In genomic region chr9:88439991-88440390, GRCm38 (mm10) we compare ENCODE assay signal across 10 mouse cellular contexts. TPM values are rescaled to one million over a fixed set of nuclear protein-coding genes. Genes with fewer than 3 reads are reported as not detected.
DNase-seq lines count a peak whose midpoint lies in the region; ATAC-seq and TF ChIP-seq lines count a peak whose summit lies in the region.
"Had no signal": no experiment of that assay in that cellular context is flagged by ENCODE, and none has a peak within 500 bp of the region (broad histone marks: within the 10 kb centered on the region; RNA-seq: fewer than 3 reads in every experiment).

No protein-coding gene starts in this region.

- H3K27me3 ChIP-seq in forebrain, embryonic 10.5 days (ENCODE audit: poor library complexity, severe bottlenecking) = no peaks in the 10 kb centered on the region
- H3K27me3 ChIP-seq in forebrain, embryonic 13.5 days = no peaks in the 10 kb centered on the region
- H3K27me3 ChIP-seq in lung, embryonic 15.5 days = no peaks in the 10 kb centered on the region
- no peaks in the 10 kb centered on the region for H3K27me3 ChIP-seq in hindbrain, postnatal 0 days (ENCODE audit: insufficient read depth, low read length)
- no peaks in the 10 kb centered on the region for H3K27me3 ChIP-seq in midbrain, postnatal 0 days (ENCODE audit: insufficient read depth, low read length)

- H3K9ac ChIP-seq in forebrain, embryonic 13.5 days = no peak overlapping the region
- no peak overlapping the region for H3K9ac ChIP-seq in lung, embryonic 15.5 days
- H3K9ac ChIP-seq in hindbrain, postnatal 0 days (replicated peaks; ENCODE audit: low read length) = peak overlapping the region; percentile 87; the same call in 1 of the 2 replicates
- no peak overlapping the region for H3K9ac ChIP-seq in midbrain, postnatal 0 days (replicated peaks; ENCODE audit: low read length, poor library complexity, severe bottlenecking)

- H3K27ac ChIP-seq in forebrain, embryonic 10.5 days = no peak overlapping the region
- H3K27ac ChIP-seq in forebrain, embryonic 13.5 days = no peak overlapping the region
- no peak overlapping the region for H3K27ac ChIP-seq in lung, embryonic 15.5 days
- H3K27ac ChIP-seq in hindbrain, postnatal 0 days = no peak overlapping the region
- 0 out of 2 replicates have a peak overlapping the region, but pooled peaks have one; percentile 89 for H3K27ac ChIP-seq in midbrain, postnatal 0 days (ENCODE audit: low read depth, low read length)

- intact Hi-C loops in gastrocnemius, postnatal 14 days (cut with DNase I; ENCODE audit: low total_unique reads) = no loop called here

- peaks cover 23% of the 10 kb centered on the region for H3K4me1 ChIP-seq in forebrain, embryonic 10.5 days
- H3K4me1 ChIP-seq in forebrain, embryonic 13.5 days = peaks cover 20% of the 10 kb centered on the region
- H3K4me1 ChIP-seq in lung, embryonic 15.5 days = 0 out of 2 replicates have a peak, but pooled peaks cover 8% of the 10 kb centered on the region
- peaks cover 4% of the 10 kb centered on the region; the same call in 1 of the 2 replicates for H3K4me1 ChIP-seq in hindbrain, postnatal 0 days (ENCODE audit: insufficient read depth, low read length)
- H3K4me1 ChIP-seq in midbrain, postnatal 0 days (ENCODE audit: insufficient read depth, low read length) = 0 out of 2 replicates have a peak, but pooled peaks cover 2% of the 10 kb centered on the region

- no peaks in the 10 kb centered on the region for H3K9me3 ChIP-seq in forebrain, embryonic 10.5 days
- H3K9me3 ChIP-seq in forebrain, embryonic 13.5 days (replicated peaks) = no peaks in the 10 kb centered on the region
- no peaks in the 10 kb centered on the region for H3K9me3 ChIP-seq in lung, embryonic 15.5 days
- no peaks in the 10 kb centered on the region for H3K9me3 ChIP-seq in hindbrain, postnatal 0 days (ENCODE audit: low read length)
- H3K9me3 ChIP-seq in midbrain, postnatal 0 days (ENCODE audit: low read length) = no peaks in the 10 kb centered on the region

- peaks cover 17% of the 10 kb centered on the region for H3K36me3 ChIP-seq in forebrain, embryonic 10.5 days (replicated peaks)
- peaks cover 7% of the 10 kb centered on the region for H3K36me3 ChIP-seq in forebrain, embryonic 13.5 days (ENCODE audit: poor library complexity, severe bottlenecking)
- H3K36me3 ChIP-seq in lung, embryonic 15.5 days = peaks cover 12% of the 10 kb centered on the region; the same call in 1 of the 2 replicates
- H3K36me3 ChIP-seq in hindbrain, postnatal 0 days (ENCODE audit: insufficient read depth, low read length) = no peaks in the 10 kb centered on the region
- H3K36me3 ChIP-seq in midbrain, postnatal 0 days (ENCODE audit: insufficient read depth, low read length) = no peaks in the 10 kb centered on the region

- no peak for TF ChIP-seq CTCF in hindbrain, postnatal 0 days (IDR thresholded peaks at IDR 0.05; ENCODE audit: low read depth)
- TF ChIP-seq CTCF in midbrain, postnatal 0 days (IDR thresholded peaks at IDR 0.05) = no peak

- peak overlapping the region; percentile 79 for H3K4me3 ChIP-seq in forebrain, embryonic 10.5 days
- no peak overlapping the region for H3K4me3 ChIP-seq in forebrain, embryonic 13.5 days
- H3K4me3 ChIP-seq in lung, embryonic 15.5 days = 0 out of 2 replicates have a peak overlapping the region, but pooled peaks have one; percentile 68
- peak overlapping the region; percentile 87; the same call in 1 of the 2 replicates for H3K4me3 ChIP-seq in hindbrain, postnatal 0 days (ENCODE audit: low read length)
- H3K4me3 ChIP-seq in midbrain, postnatal 0 days (ENCODE audit: low read depth, low read length) = no peak overlapping the region; the same call in 1 of the 2 replicates

- ATAC-seq in forebrain, embryonic 13.5 days = no peak
- no peak for ATAC-seq in lung, embryonic 15.5 days (ENCODE audit: borderline replicate concordance, extremely low read depth, low FRiP score, low TSS enrichment)
- ATAC-seq in hindbrain, postnatal 0 days = no peak
- no peak for ATAC-seq in midbrain, postnatal 0 days (ENCODE audit: low FRiP score)

- DNase-seq in forebrain, embryonic 10.5 days (ENCODE audit: extremely low spot score, low spot score) = no peak
- DNase-seq in lung, adult 18-20 months = no peak
- DNase-seq in hindbrain, postnatal 0 days (ENCODE audit: low spot score) = no peak
- DNase-seq in midbrain, postnatal 0 days (ENCODE audit: low spot score) = no peak
- no peak for DNase-seq in gastrocnemius, postnatal 14 days
- no peak for DNase-seq in thymus, postnatal 4 days
- DNase-seq: thymus, adult 2 months had no signal

- no peak overlapping the region for H3K4me2 ChIP-seq in forebrain, embryonic 13.5 days
- peak overlapping the region; percentile 87 for H3K4me2 ChIP-seq in lung, embryonic 15.5 days
- H3K4me2 ChIP-seq in hindbrain, postnatal 0 days (ENCODE audit: low read depth, low read length) = peak overlapping the region; percentile 83
- no peak overlapping the region; the same call in 1 of the 2 replicates for H3K4me2 ChIP-seq in midbrain, postnatal 0 days (ENCODE audit: low read depth, low read length, poor library complexity, severe bottlenecking)

- WGBS in forebrain, embryonic 10.5 days = 38% methylated on average over 5 of the region's 5 CpGs
- WGBS in forebrain, embryonic 13.5 days = 28% methylated on average over 5 of the region's 5 CpGs
- 18% methylated on average over 5 of the region's 5 CpGs for WGBS in lung, embryonic 15.5 days
- 29% methylated on average over 5 of the region's 5 CpGs for WGBS in hindbrain, postnatal 0 days
- 24% methylated on average over 5 of the region's 5 CpGs for WGBS in midbrain, postnatal 0 days

RNA-seq across cellular contexts. Expression of gene Snx14, which starts 1.2 kb away (rescaled TPM):
- 20.3 and 21.5 TPM in 2 replicates for polyA plus RNA-seq in forebrain, embryonic 10.5 days (2016; fragmentation: Nextera tagmentation; extraction: Ambion mirVana)
- 21.6 and 23.4 TPM in 2 replicates for polyA plus RNA-seq in forebrain, embryonic 13.5 days (2015; fragmentation: Nextera tagmentation; extraction: Ambion mirVana)
- 26.3 and 27.5 TPM in 2 replicates for polyA plus RNA-seq in lung, embryonic 15.5 days (2015; fragmentation: Nextera tagmentation; extraction: Ambion mirVana)
- total RNA-seq in hindbrain, postnatal 0 days (2014; rRNA removed) = 23.3 and 25.0 TPM in 2 replicates
- 28.6 and 33.2 TPM in 2 replicates for polyA plus RNA-seq in hindbrain, postnatal 0 days (2015; fragmentation: Nextera tagmentation; extraction: Ambion mirVana)
- 33.5 and 43.0 TPM in 2 replicates for total RNA-seq in midbrain, postnatal 0 days (2014; rRNA removed)
- polyA plus RNA-seq in midbrain, postnatal 0 days (2015; fragmentation: Nextera tagmentation; extraction: Ambion mirVana) = 28.6 TPM in 2 replicates
- 10 to 100 TPM; 11.7 to 13.9 TPM for total RNA-seq in gastrocnemius, postnatal 14 days (2021)

RNA-seq across cellular contexts. Expression of gene Gm20537, which starts 16.4 kb away (rescaled TPM):
- polyA plus RNA-seq in forebrain, embryonic 10.5 days (2016; fragmentation: Nextera tagmentation; extraction: Ambion mirVana) = 0.48 and 1.1 TPM in 2 replicates
- polyA plus RNA-seq in forebrain, embryonic 13.5 days (2015; fragmentation: Nextera tagmentation; extraction: Ambion mirVana) = 0.67 and 0.88 TPM in 2 replicates
- 0.62 TPM in 1 of 2 replicates, not detected in the other for polyA plus RNA-seq in lung, embryonic 15.5 days (2015; fragmentation: Nextera tagmentation; extraction: Ambion mirVana)
- total RNA-seq in hindbrain, postnatal 0 days (2014; rRNA removed) = 0.47 and 0.63 TPM in 2 replicates
- polyA plus RNA-seq in hindbrain, postnatal 0 days (2015; fragmentation: Nextera tagmentation; extraction: Ambion mirVana) = not detected in 2 replicates
- 2.6 TPM in 1 of 2 replicates, not detected in the other for total RNA-seq in midbrain, postnatal 0 days (2014; rRNA removed)
- 0.62 TPM in 1 of 2 replicates, not detected in the other for polyA plus RNA-seq in midbrain, postnatal 0 days (2015; fragmentation: Nextera tagmentation; extraction: Ambion mirVana)
- total RNA-seq in gastrocnemius, postnatal 14 days (2021) = 1 to 10 TPM in 1 of 2 experiments, not detected in 1; 1.3 TPM
- polyA plus RNA-seq: C2C12 had no signal

RNA-seq across cellular contexts. Expression of gene Syncrip, which starts 42.4 kb away (rescaled TPM):
- polyA plus RNA-seq in forebrain, embryonic 10.5 days (2016; fragmentation: Nextera tagmentation; extraction: Ambion mirVana) = 139 and 142 TPM in 2 replicates
- 128 and 131 TPM in 2 replicates for polyA plus RNA-seq in forebrain, embryonic 13.5 days (2015; fragmentation: Nextera tagmentation; extraction: Ambion mirVana)
- 96.0 and 108 TPM in 2 replicates for polyA plus RNA-seq in lung, embryonic 15.5 days (2015; fragmentation: Nextera tagmentation; extraction: Ambion mirVana)
- 55.0 and 59.5 TPM in 2 replicates for total RNA-seq in hindbrain, postnatal 0 days (2014; rRNA removed)
- polyA plus RNA-seq in hindbrain, postnatal 0 days (2015; fragmentation: Nextera tagmentation; extraction: Ambion mirVana) = 70.0 and 72.4 TPM in 2 replicates
- total RNA-seq in midbrain, postnatal 0 days (2014; rRNA removed) = 79.0 and 92.1 TPM in 2 replicates
- 55.8 and 64.0 TPM in 2 replicates for polyA plus RNA-seq in midbrain, postnatal 0 days (2015; fragmentation: Nextera tagmentation; extraction: Ambion mirVana)
- total RNA-seq in gastrocnemius, postnatal 14 days (2021) = 10 to 100 TPM; 43.7 to 56.5 TPM

Comparison
In these comparisons a context has a peak if more than half of its experiments do, and no peak if none do; other contexts are left out.
1. H3K4me3 ChIP-seq: peak in forebrain, embryonic 10.5 days (single experiment), lung, embryonic 15.5 days (single experiment) and hindbrain, postnatal 0 days (single experiment); none in forebrain, embryonic 13.5 days (single experiment) and midbrain, postnatal 0 days (single experiment).
2. H3K4me2 ChIP-seq: peak in lung, embryonic 15.5 days (single experiment) and hindbrain, postnatal 0 days (single experiment); none in forebrain, embryonic 13.5 days (single experiment) and midbrain, postnatal 0 days (single experiment).